Mouse (Mus musculus): Measurements from ENCODE around the gene Taf1a.

Taf1a gene

GRCm38 (mm10) chr1:183414081-183414727 is 25.4 kb downstream of the Taf1a start:
- WGBS, result 74% methylated on average over 15 of the region's 15 CpGs

GRCm38 (mm10) chr1:183417873-183418272 is 29.1 kb downstream of the Taf1a start, which contains the start of gene Hhipl2:
Gene Hhipl2 (plus strand): TSS chr1:183418215.
- 70% methylated on average over 12 of the region's 12 CpGs for WGBS

GRCm38 (mm10) chr1:183419741-183420140 is 31.0 kb downstream of the Taf1a start:
- WGBS, result 75% methylated on average over 7 of the region's 7 CpGs

GRCm38 (mm10) chr1:183420296-183420695 is 31.5 kb downstream of the Taf1a start:
- 84% methylated on average over 10 of the region's 10 CpGs for WGBS

GRCm38 (mm10) chr1:183424100-183424499 is 35.3 kb downstream of the Taf1a start:
- WGBS, result 96% methylated on average over 7 of the region's 7 CpGs

GRCm38 (mm10) chr1:183434918-183435317 is 46.1 kb downstream of the Taf1a start:
- WGBS, result 86% methylated on average over 9 of the region's 9 CpGs

- WGBS, result 32% methylated on average over 22 of the region's 22 CpGs
Observed at GRCm38 (mm10) chr1:183439036-183439435, 50.3 kb downstream of the Taf1a start.

GRCm38 (mm10) chr1:183442015-183442774 is 53.4 kb downstream of the Taf1a start:
- WGBS, result 23% methylated on average over 19 of the region's 19 CpGs

- WGBS, result 49% methylated on average over 3 of the region's 3 CpGs
Observed at GRCm38 (mm10) chr1:183453066-183453465, 64.3 kb downstream of the Taf1a start.

Data from cerebral cortex, adult 2 months (tissue).